Mouse (Mus musculus) embryo, embryonic 10.5 days (tissue): ENCODE data around the gene Cdt1.

Experiments
- DNase-seq: peaks from one replicate; pipeline ENCODE4 v3.0.0-alpha.2; 2015; ENCODE audit warnings: low spot score

Cdt1 gene

DNA sequence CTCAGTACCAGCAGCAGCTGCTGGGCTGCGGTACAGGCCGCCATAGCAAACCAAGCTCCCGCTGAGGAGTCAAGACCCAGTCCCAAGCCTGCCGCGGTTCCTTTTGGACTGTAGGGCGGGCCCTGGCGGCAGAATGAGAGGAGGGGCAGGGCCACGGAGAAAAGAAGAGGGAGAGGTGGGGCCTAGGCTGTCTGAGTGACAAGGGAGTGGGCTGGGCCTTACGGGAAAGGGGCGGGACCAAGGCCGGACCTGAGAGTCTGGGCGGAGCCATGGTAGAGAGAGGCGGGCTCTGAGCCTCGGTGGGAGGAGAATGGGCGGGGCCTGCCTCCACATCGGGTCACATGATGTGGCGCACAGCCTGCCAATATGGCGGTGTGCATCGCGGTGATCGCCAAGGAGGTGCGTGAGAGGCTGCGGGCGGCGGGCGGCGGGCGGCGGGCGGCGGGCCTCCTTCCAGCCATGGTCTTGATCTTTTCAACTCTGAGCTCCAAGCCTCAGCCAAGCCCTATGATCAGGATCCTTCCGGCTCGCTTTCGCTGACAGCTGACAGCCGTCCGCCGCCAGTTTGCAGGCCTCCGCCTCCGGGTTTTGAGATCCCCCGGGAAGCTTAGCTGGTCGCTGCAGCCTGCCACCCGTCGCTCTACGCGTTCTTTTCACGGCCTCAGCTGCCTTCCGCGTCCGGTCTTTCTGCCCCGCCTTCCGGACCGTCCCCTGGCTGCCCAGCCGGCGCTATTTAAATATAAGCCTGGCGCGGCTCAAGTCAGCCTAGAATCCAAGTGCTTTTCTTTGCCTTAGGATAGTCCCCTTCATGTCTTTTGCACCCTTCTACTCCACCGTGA is 43.7 kb downstream of the Cdt1 start, which contains the start of the genes Galns and Trappc2l:
TSS of gene Galns (minus strand) at position 169 of the 839 bp plus-strand sequence.
TSS of gene Trappc2l (plus strand) at position 346 of the 839 bp plus-strand sequence.
- peak; percentile 100 for DNase-seq

DNA sequence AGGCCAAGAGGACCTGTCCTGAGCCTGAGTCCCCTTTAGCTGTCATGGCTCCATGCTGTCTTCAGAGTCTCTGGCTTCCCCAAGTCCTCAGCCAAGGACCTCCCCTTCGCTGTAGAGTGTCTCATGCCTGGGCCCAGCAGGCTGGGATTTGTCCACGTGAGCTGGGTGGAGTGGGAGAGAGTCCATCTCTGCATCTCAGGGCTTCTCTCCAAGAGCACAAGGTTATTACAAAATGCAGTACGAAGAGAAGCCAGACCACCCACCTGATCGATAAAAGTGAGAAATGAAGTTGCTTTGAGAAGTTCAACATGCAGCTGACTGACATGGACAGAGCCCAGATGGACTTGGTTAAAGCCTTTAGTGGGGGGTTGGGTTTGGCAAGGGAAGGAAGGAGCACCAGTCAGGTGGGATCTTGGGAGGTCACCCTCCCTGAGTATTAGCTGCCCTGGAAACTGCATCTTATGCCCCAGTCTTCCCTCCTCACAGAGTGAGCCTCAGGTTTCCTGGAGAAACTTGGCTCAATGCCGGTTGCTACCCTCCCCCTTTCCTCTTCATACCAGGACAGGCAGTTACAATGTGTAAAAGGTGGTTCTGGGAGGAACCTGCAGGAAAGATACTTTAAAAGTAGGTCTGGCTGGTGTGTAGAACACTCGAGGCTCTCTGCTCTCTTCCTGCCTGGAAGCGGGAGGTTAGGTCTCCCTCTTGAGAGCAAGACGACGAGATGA is 48.5 kb downstream of the Cdt1 start:
- DNase-seq, result no peak

DNA sequence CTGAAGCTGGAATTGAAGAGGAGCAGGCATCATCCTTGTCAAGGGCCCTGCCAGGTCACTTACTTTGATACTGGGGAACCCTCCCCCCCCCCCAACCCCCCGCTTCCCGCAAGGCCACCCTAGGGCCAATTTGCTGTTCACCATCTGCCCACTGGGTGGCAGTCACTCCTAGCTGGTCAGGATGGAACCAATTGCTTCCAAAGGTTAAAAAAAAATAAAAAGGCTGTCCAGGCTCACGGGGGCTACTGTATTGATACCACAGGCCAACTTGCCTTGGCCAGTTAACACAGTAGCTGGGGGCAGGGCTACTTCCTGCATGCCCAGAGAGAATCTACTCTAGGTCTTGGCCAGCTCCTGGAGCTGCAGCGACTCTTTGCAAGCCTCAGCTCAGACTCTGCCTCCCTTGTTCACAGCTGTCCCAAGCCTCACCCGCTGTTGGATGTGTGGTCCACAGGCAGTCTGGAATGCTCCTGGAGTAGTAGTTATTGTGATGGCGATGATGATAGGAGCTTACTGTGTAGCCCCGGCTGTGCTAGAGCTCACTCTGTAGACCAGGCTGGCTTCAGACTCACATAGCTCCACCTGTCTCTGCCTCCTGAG is 50.2 kb downstream of the Cdt1 start:
- peak; percentile 87 for DNase-seq

DNA sequence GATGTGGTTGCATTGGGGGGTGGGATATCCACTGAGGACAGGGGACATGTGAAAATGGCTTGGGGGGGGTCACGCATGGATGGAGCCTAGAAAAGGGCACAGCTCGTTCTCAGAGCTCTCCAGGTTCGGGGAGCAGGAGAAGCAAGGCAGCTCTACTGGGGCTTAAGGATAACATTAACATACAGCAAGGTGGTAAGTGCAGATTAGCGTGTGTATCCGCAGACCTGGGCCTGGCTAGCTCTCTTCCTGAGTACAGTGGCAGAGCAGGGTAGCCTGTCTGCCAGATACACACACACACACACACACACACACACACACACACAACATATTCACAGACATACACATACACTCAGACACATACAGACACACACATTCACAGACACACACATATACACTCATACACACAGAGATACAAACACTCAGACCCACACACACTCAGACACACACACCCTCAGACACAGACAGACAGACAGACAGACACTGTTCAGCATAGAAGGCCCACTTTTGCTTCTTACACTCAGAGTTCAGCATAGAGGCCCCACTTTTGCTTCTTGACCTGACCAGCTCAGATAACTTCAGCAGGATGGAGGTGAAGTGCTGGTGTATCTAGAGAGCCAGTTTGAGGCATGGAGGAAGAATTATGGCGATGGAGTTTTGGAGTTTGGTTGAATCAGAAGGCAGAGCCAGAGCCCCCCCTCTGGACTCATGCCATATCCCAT is 51.0 kb downstream of the Cdt1 start:
- DNase-seq, result no peak

DNA sequence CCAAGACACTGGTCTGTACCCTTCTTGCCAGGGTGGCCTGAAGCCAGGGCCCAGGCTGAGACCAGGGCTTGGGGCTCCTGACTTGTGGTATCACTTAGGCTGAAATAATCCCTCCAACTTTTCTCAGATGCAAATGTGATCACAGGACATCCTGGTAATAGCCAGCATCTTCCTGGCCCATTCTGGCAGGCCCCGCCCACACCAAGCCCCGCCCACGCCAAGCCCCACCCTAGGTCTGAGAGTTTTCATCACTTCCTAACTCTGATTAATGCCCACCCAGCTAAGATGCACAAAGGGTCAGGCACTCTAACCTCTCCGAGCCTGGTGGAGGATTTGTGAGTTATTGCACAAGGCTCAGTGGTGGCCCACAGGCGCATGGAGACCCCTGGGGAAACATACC is 52.6 kb downstream of the Cdt1 start:
- no peak for DNase-seq

DNA sequence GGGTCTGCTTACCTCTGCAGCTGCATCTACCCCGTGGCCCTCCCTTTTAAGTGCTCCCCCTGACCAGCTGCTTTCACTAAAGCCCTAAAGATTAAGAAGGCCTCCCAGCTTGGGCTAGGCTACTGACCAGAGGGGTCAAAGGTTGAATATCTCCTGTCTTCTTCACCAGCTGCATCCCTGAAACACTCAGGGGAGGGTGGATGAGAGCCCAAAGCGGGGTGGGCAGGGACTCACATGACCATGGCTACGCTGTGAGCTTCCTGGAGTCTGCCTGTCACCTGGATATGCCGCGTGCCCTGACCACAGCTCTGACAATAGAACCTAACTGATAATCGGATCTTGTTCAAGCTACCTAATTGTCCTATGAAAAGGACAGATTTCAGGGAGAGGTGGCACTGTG is 54.9 kb downstream of the Cdt1 start, which contains the start of gene Pabpn1l:
TSS of gene Pabpn1l (minus strand) at position 13 of the 400 bp plus-strand sequence.
- DNase-seq, result no peak
